Mouse (Mus musculus) heart, adult 2 months (tissue): ENCODE data around the gene Ahcyl2.
A peak's percentile ranks its signal among the peaks of the same experiment; 100 is the strongest.

Experiments used
- CTCF ChIP-seq: fragments of 200-600 bp; IDR thresholded peaks from 2 replicates; pipeline ENCODE4 v1.8.1; 2022; ENCODE audit warnings: antibody characterized with exemption, mild to moderate bottlenecking, moderate library complexity
- EP300 ChIP-seq: fragments of 200-500 bp; IDR thresholded peaks from 2 replicates; pipeline ENCODE4 v1.6.1; 2011; ENCODE audit warnings: low read depth, low read length, control low read depth; ENCODE audit not compliant: insufficient read depth
- POLR2A ChIP-seq: fragments of 200-500 bp; IDR thresholded peaks from 2 replicates; pipeline ENCODE4 v1.6.1; 2011; ENCODE audit warnings: mild to moderate bottlenecking, low read depth, low read length, control low read depth; ENCODE audit not compliant: insufficient read depth

GRCm38 (mm10) chr6:29762524-29762923 lies 5.3 kb upstream of the Ahcyl2 start:
- peak; percentile 69 for TF ChIP-seq CTCF
- no peak for TF ChIP-seq EP300
- no peak for TF ChIP-seq POLR2A
